Mouse (Mus musculus) R1 (cell line): ENCODE data around the gene Lyg1.
"Not testable (repeated sequence)": the region's sequence is repeated elsewhere in the genome, so short reads cannot be mapped to it uniquely, and the experiment has no call there.

Source experiments
- DNase-seq: peaks from one replicate; pipeline ENCODE4 v3.0.0-alpha.2; 2018; ENCODE audit warnings: low read depth, low spot score

Gene Lyg1

DNA sequence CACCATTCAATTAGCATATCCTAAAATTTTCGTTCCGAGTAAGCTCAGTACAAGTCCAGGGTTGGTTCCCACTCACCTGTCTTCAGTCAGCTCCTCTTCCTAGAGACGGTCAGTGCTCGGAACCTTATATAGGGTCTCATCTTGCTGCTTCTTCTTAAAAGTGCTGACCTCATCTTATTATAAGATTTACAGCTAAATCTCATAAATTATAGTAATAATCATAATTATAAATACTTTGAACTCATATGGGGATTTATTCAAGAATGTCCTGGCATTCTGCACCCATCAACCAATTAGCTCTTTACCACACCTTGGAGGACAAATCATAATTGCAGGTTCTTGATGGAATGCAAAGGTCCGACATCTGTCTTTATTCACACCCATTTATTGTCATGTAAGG is at the start of gene Lyg1:
Lyg1 (minus strand) TSS at position 101 of the 400 bp plus-strand sequence.
- no peak for DNase-seq

DNA sequence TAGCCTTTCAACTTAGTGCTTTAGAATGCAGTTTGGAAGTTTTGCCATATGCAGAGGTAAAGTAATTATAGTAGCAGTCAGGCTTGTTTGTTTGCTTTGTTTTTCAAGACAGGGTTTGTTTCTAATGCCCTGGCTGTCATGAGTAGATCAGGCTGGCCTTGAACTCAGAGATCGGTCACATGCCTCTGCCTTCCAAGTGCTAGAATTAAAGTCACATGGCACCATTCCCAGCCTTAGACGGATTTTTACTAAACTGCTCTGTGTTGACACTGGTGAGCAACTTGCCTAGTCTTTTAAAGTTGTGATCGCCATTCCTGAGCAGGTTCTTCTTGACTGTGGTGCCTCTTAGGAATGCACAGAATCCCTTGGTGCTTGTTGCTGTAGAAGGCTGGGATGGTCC is 49.2 kb upstream of the Lyg1 start:
- no peak for DNase-seq

DNA sequence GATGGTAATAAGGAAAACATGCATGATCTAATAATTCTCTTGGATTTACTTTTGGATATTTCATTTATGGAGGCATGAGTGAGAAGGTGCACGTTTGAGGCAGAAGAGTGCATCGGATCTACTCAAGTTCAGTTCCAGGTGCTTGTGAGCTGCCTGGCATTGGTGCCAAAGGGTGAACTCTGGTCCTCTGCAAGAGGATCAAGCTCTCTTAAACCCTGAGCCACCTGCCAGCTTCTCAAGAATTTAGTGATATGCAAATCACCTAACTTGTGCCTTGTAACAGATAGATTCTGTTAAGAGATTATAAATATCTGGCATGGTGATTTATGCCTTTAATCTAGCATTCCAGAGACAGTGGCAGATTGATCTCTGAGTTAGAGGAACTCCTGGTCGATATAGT is 45.5 kb upstream of the Lyg1 start:
- DNase-seq = no peak

DNA sequence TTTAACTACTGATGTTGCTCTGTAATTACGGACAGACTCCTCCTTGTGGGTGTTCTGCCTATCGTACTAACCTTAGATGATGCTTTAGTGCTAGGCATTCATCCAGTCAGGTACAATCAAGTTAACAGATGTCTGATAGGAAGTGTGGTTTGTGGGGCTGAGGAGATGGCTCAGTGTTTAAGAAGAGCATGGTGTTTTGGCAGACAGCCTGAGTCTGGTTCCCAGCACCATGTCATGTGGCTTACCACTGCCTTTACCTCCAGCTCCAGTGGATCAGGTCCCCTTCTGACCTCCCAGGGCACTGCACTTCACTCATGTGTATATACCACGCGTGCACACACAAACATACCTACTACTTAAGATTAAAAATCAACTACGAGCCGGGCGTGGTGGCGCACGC is 44.4 kb upstream of the Lyg1 start:
- DNase-seq = peak; percentile 24

DNA sequence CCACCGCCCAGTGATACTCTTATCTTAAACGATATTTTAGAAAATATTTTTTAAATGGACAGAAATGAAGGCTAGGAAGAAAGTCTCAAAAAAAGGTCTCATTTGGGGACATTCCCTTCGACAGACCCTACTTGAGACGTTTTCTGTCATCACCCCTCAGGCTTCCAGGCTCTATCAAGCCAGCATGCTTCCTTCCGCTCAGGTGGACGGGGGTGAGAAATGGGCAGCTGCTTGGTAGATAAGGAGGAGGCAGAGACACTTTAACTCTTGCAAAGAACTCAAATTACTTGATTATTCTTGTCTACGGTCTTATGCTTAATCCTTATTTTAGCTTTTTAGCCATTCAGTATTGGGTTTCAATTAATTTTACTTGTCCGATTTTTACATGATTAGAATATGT is 43.3 kb upstream of the Lyg1 start:
- no peak for DNase-seq

DNA sequence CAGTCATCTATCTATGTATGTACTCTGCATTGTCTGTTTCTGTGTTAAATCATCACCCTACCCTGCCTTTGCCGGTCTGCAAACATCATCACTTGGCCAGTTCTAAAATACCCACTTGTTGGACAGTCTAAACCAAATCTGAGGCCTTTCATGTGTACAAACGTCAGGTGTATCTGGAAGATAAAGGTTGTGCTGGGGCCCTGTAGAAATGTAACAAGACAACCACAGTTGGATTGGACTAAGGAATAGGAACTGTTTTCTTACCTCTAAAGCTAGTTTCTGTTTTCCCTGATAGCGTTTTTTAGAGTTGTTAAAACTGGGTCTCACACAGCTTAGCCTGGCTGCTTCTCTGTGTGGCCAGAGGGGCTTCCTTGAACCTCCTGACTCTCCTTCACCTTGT is 42.0 kb upstream of the Lyg1 start:
- no peak for DNase-seq

DNA sequence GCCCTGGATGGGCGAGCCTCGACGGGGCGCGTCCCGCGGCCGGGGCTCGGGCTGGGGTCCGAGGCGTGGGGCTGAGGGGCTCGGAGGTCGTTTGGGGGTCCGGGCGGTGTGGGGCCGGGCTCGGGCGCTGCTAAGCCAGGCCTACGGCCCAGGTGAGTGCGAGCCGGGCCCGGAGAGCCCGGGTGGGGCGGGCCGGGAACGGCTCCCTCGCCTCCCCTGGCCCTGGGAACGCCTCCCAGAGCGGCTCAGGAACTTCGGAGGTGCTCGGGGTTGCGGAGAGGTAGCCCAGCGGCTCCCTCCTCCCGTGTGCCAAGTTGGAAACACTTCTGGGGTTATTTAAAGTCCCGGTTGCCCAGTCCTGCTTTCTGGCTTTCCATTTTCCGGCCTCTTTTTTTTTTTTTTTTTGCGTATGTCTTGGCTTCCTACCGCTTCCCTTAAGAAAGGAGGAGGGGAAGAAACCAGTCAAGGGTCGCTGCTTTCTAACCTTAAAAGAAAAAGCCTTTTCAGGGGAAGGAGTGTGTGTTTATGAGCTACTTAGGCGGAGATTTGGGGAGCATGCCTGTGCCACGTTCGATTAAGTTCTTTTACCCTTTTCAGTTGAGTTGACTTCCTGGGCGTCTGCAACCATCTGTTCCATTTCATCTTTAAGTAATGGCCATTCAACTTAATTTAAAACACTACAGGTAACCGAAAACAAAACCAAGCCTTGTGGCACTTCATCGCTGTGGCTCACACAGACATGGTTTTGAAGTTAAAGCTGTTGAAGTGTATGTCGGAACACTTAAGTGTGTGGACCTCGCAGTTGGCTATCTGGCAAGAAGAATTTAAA is 41.0 kb upstream of the Lyg1 start:
- DNase-seq = peak; percentile 45

DNA sequence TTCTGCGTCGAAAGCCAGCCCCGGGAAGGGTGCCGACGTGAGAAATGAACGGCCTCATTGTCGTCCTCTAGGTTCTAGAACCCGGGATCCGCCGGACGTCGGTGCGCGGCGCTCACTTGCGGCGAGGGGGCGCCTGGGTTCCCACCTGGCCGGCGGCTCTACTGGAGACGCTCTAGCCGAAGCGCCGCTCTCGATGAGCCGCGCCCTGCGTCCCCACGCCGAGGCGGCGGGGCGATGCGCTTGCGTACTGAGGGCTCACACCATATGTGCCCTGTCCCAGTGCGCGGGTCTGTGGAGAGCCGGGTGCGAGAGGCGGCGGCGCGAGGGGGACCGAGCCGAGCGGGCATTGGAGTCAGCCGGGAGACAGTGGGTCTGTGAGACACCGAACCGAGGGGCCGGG is 40.3 kb upstream of the Lyg1 start, which contains the start of the genes Txndc9 and Eif5b:
Txndc9 (minus strand) TSS at position 27 of the 400 bp plus-strand sequence.
Eif5b (plus strand) TSS at position 144 of the 400 bp plus-strand sequence.
- peak; percentile 95 for DNase-seq

DNA sequence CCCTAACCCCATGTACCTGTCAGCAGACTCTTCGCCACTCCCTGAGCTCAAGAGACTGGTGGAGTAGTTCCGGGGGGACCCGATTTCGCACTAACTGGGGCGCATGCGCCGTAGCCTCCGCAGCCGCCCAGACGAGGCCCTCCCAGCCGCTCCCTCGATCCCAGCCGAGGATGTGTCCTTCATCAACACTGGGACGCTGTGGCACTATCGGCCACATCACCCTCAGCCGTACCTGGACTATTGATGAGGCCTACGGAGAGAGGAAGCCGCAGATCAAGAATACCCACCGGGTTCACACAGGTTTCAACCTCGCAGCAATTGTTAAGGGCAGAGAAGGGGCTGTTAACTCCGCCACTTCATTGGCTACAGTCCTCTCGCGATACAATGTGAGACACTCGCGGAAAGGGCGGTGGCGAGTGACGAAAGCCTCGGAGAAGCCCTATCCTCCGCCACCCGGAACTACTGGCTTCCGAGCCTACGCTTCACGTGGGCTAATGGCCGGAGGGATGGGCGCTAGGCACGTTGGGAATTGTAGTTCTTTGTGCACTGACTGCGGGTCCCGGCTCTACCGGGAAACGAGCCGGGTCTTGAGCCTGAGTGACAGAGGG is 39.4 kb upstream of the Lyg1 start:
- DNase-seq = peak; percentile 99

DNA sequence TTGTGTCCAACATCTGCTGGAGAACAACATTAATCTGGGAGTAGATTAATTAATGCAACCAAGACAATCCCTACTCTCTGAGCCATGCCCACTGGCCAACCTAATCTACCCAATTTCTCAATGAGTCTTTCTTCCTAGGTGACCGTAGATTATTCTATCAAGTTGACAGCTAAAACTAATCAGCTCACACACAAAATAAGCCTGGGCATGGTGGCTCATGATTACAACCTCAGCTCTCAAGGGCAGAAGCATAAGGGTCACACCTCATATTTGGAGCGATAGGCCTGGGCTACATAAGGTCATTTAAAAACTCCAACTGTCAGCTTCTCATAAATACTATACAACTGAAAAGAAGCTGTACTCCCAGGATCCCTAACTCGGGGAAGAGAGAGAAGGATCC is 38.7 kb upstream of the Lyg1 start:
- DNase-seq = no peak

DNA sequence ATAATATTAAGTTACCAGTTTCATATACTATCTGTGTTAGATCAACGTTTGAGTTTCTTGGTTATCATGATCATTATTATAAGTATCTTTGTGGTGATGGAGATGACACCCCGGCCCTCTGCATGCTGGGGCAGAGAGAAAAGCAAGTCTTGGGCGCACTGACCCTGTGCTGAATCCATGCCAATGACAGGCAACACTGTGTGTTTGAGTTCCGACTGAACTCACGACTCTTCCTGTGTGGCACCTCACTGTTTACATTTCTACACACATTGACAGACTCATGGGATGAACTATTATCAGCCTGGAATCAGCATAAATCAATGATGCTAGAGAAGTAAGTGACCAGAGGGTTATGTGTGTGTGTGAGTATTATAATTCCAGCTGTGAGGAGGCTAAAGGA is 30.3 kb upstream of the Lyg1 start:
- no peak for DNase-seq

DNA sequence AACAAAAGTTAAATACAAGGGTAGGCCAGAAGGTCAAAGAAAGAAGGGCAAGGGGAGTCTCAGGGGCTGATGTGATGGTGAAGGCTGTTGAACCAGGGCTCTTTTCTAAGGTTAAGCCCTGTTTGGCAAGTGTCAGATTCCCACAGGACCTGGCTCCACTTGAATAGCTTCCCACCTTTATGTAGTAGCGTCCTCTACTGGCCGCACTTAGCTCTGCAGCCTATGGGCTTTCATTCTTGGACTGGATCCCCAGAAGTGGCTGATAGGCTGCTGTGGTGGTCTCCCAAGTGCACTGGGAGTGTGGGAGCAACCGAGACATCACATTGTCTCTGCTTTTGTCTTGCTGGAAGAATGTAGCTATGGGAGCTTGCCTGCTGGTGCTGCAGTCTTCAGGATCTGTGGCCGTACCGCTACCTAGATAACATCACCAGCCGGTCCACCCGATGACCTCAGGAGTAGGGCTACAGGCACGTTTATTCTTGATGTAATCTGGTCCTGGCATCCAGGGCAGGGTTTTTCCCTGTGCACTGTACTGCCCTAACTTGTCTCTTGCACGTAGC is 28.3 kb upstream of the Lyg1 start:
- peak; percentile 80 for DNase-seq

DNA sequence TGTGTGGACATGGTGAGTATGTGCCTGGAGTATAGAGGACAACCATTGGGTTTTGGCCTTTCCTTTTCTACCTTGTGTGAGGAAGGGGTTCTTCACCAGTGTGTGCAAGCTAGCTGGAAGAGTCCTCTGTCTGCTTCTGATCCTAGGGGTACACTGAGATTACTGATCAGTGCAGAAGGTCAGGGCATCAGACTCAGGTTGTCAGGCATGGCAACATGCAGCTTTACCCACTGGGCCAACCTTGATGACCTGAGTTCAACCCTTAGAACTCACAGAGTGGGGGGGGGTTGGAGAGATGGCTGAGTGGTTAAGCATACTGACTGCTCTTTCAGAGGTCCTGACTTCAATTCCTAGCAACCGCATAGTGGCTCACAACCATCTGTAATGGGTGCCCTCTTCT is 26.8 kb upstream of the Lyg1 start:
- DNase-seq = no peak

DNA sequence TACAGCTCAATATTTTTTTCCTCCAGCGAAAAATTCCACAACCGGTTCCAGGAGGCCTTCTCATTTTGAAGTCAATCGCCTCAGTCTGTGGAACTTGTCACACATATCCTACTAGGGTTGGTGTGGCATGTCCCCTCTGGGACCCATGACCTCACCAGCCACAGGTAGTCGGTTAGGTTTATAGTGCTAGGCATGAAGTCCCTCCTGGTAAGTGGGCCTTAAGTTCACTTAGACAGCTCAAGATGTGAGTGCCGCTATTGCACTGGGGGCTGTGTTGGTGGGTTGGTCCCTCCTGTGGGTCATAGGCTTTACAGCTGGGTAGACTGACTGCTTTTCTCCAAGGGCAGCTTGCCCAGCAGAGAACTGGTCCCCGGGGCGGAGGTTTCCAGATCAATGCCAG is 19.7 kb upstream of the Lyg1 start:
- DNase-seq = no peak

DNA sequence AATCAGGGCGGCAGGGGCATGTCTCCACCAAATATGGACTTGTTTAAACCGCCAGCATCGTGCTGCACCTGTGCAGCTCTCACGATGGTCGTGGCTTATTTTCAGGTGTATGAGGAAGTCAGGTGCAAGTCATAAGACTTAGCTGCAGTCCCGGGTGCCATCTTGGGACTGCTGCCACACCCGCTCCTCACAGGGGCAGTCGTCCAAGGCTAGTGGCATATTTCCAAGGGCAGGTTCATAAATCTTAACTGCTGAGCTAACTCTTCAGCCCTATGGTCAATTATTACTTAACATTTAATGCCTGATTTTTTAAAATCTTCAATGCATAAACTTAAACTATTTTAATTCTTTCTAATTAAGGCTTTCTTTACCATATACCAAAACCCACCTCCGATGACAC is 19.1 kb upstream of the Lyg1 start:
- not testable (repeated sequence) for DNase-seq

DNA sequence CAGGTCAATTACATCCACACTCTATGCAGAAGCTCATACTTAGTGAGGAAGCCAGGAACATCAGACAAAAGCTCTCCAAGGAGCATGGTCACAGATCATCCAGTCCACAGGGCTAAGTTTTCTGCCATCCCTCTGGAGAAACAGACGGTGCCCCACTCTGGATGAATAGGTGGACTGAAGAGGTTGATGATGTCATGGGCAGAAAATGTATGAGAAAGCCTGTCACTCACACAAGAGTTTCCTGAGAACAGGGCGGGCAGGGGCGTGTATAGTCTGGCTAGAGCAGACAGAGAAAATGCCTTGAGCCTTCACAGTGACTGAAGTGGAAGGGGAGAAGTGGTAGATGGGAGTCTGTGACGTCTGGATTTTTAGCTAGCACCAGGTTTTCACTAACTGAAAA is 14.0 kb upstream of the Lyg1 start:
- DNase-seq = no peak

DNA sequence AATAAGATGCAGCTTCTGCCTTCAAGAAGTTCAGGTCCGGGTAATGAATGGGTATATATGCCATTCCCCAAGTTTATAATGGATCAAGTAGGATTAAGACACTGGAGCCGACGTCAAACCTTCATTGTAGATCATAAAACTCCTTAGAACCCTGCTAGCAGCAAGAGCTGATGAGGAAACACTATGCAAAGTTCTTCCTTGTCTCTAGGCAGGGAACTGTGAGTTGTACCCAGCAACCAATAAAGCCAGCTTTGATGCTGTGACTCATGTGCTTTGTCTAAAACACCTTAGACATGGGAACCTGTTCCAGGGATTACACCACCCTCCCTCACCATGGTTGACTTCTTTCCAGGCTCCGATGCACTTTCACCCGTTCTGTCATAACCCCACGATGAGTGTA is 11.2 kb upstream of the Lyg1 start:
- DNase-seq = no peak

DNA sequence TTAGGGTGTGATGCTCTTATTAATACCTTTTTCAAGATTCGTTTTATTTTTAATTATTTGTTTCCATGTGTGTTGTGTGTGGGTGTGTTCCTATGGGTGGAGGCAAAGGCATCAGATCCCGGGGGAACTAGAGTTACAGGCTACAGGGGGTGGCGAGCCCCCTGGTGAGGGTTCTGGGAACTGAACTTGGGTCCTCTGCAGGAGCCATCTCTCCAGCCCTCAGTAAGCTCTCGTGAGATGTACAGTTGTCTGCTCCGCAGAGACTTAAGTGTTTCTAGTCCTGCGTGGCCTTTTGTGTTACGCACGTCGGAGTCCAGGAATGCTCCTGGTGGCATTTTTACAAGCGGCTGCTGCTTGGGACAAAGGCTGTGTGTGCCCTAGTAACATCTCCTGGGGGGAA is 8.0 kb upstream of the Lyg1 start:
- DNase-seq = peak; percentile 50

DNA sequence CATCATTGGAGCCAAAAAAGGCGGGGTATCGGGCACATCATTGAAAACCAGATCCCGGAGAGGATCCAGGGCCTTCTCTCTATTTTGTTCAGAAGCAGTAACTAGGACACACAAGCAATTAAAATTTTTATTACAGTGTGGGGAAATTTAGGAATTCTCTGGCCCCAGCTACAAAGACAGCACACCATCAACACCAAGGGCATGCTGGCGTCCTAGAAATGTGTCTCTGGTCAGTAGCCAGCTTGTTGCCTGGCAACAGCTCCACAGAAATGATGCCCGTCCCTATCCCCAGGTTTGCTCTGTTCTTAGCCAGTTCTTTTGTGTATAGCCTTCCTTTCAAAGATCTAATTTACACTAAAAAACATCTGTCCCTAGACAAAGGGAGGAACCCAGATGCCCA is 1.9 kb upstream of the Lyg1 start:
- DNase-seq = peak; percentile 47

DNA sequence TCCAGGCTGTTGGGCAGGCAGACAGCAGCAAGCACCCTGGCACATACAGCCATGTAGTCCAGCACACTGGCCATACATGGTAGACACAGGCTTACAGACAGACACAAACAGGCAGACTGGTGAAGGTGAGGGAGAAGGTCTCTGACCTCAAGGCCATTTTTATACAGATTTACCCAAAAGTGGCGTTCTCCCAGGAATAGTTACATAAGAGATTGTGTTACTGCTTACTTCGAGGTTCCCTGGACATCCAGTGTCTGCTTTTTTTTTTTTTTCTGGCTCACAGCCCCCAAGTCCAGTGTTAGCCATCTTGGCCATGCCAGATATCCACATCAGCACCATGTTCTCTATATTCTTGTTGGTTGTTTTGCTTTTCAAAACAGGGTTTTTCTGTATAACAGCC is 957 bp upstream of the Lyg1 start:
- no peak for DNase-seq

DNA sequence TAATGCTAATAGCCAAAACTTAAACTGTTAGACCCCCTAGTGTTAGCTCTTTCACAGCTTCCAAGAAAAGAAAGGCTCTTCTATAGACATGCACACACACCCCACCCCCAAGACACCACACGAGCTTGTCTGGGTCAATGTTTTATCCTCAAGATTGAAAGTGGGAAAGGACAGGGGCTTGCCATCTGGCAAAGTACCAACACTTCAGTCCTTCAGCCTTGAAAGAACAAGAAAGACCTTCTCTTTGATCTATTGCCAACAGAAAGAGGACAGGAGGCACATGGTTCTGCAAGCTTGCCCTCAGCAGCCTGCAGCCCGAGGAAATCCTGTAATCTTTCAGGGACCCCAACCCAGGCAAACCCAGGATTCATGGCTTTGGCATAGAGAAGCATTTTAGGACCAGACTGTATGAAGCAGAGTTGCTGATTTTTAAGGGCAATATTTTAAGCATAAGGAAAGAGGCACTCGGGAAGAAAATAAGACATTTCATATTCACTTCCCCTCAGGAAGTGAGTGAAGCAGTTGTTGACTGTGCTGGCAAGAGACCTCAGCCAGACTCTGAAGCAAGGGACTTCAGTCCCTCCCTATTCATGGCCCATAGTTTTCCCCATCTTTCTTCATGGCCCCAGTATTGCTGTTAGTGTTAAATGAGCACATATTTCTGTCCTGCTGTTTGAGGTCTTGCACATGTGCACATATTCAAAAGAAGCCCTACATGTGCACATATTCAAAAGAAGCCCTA is 698 bp downstream of the Lyg1 start:
- DNase-seq = peak; percentile 31

DNA sequence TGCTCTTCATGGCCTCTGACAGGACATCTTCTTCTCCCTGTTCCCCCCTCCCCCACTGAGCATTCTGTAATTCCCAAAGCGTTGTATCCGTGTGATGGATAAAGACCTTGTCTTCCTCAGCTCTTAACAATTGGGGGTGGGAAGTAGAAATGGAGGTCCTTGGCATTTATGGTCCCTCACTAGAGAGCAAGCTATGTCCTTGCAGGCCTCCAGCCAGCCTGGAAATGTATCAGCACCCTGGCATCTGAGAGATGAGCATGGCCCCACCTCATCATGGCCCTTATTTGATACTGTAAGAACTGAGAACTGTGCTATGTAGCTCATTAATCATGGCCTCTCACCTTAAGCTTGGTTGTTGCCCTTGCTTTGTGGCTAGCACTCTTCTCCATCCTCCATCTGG is 2.3 kb downstream of the Lyg1 start:
- no peak for DNase-seq
